Mouse (Mus musculus) limb, embryonic 14.5 days (tissue): ENCODE measurements at regions not wholly inside any gene's neighbourhood (a gene's known extent, or its start where the extent isn't known, plus 50 kb on each side); places are given as distances from the start of the nearest gene placed in this dataset.

Experiments
- ATAC-seq: fragments of 200-750 bp; cut with Nextera tagmentation; 2 replicates; pipeline ENCODE4 v1.8.0; 2017; ENCODE audit warnings: low read depth, moderate number of reproducible peaks, moderate TSS enrichment; ENCODE audit not compliant: low FRiP score
- DNase-seq: peaks from one replicate; pipeline ENCODE4 v3.0.0-alpha.2; 2015; ENCODE audit warnings: low spot score
- H3K27ac ChIP-seq: fragments of 300-500 bp; sonication (generic); replicated peaks from 2 replicates; pipeline ENCODE4 v1.5.1; 2014; ENCODE audit warnings: low read depth, mild to moderate bottlenecking, low read length, moderate library complexity, mixed read lengths
- H3K27me3 ChIP-seq: fragments of 300-500 bp; sonication (generic); 2 replicates; pipeline ENCODE4 v1.6.1; 2014; ENCODE audit warnings: low read length, mixed read lengths; ENCODE audit not compliant: control insufficient read depth, insufficient read depth
- H3K36me3 ChIP-seq: fragments of 300-500 bp; sonication (generic); 2 replicates; pipeline ENCODE4 v1.6.1; 2014; ENCODE audit warnings: mild to moderate bottlenecking, low read length, moderate library complexity, mixed read lengths; ENCODE audit not compliant: control insufficient read depth, insufficient read depth
- H3K4me1 ChIP-seq: fragments of 300-500 bp; sonication (generic); 2 replicates; pipeline ENCODE4 v1.6.1; 2014; ENCODE audit warnings: antibody characterized with exemption, low read length, mixed read lengths; ENCODE audit not compliant: control insufficient read depth, insufficient read depth
- H3K4me2 ChIP-seq: fragments of 300-500 bp; sonication (generic); replicated peaks from 2 replicates; pipeline ENCODE4 v1.6.1; 2014; ENCODE audit warnings: low read depth, mild to moderate bottlenecking, low read length, moderate library complexity; ENCODE audit not compliant: severe bottlenecking
- H3K4me3 ChIP-seq: fragments of 300-500 bp; sonication (generic); replicated peaks from 2 replicates; pipeline ENCODE4 v1.5.1; 2014; ENCODE audit warnings: low read length
- H3K9ac ChIP-seq: fragments of 300-500 bp; sonication (generic); 2 replicates; pipeline ENCODE4 v1.6.1; 2014; ENCODE audit warnings: mild to moderate bottlenecking, low read depth, low read length, moderate library complexity; ENCODE audit not compliant: severe bottlenecking
- H3K9me3 ChIP-seq: fragments of 300-500 bp; sonication (generic); 2 replicates; pipeline ENCODE4 v1.6.1; 2016; ENCODE audit warnings: low read length; ENCODE audit not compliant: control insufficient read depth
- POLR2A ChIP-seq: fragments of 200-500 bp; IDR thresholded peaks from 2 replicates; pipeline ENCODE4 v1.8.0; 2012; ENCODE audit warnings: inconsistent platforms, mild to moderate bottlenecking, moderate library complexity, borderline replicate concordance; ENCODE audit not compliant: insufficient read depth, insufficient read length; ENCODE audit errors: extremely low read depth
- WGBS: fragments of 180-500 bp; shearing (Covaris S2); extraction: QIAGEN DNeasy Blood & Tissue Kit; methylation state at CpG from one replicate; pipeline ENCODE4 v1.1.7; 2014; 5-methylcytosine and 5-hydroxymethylcytosine counted together

- DNase-seq (no peak), ATAC-seq (no peak)
- no peaks in the 10 kb centered on the region for H3K36me3 ChIP-seq
- H3K4me1 ChIP-seq: peaks cover 5% of the 10 kb centered on the region; the same call in 1 of the 2 replicates
- no peak overlapping the region for H3K4me2 ChIP-seq
- no peak overlapping the region for H3K9ac ChIP-seq
- H3K27me3 ChIP-seq: no peaks in the 10 kb centered on the region
- H3K27ac ChIP-seq: no peak overlapping the region
- H3K9me3 ChIP-seq: no peaks in the 10 kb centered on the region
- WGBS: 84% methylated on average over 4 of the region's 4 CpGs
- H3K4me3 ChIP-seq: no peak overlapping the region
- TF ChIP-seq POLR2A: no peak
These were observed 106.5 kb upstream of the Tmem260 start for GRCm38 (mm10) chr14:48339434-48339833.

- H3K9ac ChIP-seq: no peak overlapping the region
These were observed 103.0 kb upstream of the Tmem260 start for GRCm38 (mm10) chr14:48342944-48343343.

GRCm38 (mm10) chr14:48345956-48346355 lies 100.0 kb upstream of the Tmem260 start:
- Histone ChIP-seq H3K4me3 (no peak overlapping the region), H3K4me1 (peaks cover 6% of the 10 kb centered on the region), H3K27me3 (no peaks in the 10 kb centered on the region), H3K4me2 (no peak overlapping the region), H3K9me3 (no peaks in the 10 kb centered on the region), H3K27ac (no peak overlapping the region), H3K9ac (no peak overlapping the region), H3K36me3 (no peaks in the 10 kb centered on the region)
- no peak for TF ChIP-seq POLR2A
- DNase-seq: no peak
- ATAC-seq: no peak
- WGBS: 73% methylated on average over 7 of the region's 7 CpGs

More at GRCm38 (mm10) chr14:48342944-48343343, 103.0 kb upstream of the Tmem260 start:
- WGBS: 58% methylated on average over 7 of the region's 7 CpGs
- Histone ChIP-seq H3K36me3 (no peaks in the 10 kb centered on the region), H3K4me1 (no peaks in the 10 kb centered on the region), H3K4me3 (no peak overlapping the region), H3K9me3 (no peaks in the 10 kb centered on the region), H3K27me3 (no peaks in the 10 kb centered on the region), H3K27ac (no peak overlapping the region), H3K4me2 (no peak overlapping the region)
- TF ChIP-seq POLR2A: no peak
- no peak for DNase-seq
- no peak for ATAC-seq

GRCm38 (mm10) chr14:48349392-48350044 lies 96.4 kb upstream of the Tmem260 start:
- Histone ChIP-seq H3K4me2 (peak overlapping the region; percentile 35), H3K27me3 (no peaks in the 10 kb centered on the region), H3K9me3 (no peaks in the 10 kb centered on the region), H3K4me1 (peaks cover 6% of the 10 kb centered on the region), H3K27ac (no peak overlapping the region), H3K4me3 (peak overlapping the region; percentile 13; the same call in 1 of the 2 replicates), H3K9ac (no peak overlapping the region), H3K36me3 (no peaks in the 10 kb centered on the region)
- no peak; the same call in 1 of the 2 replicates for ATAC-seq
- 22% methylated on average over 9 of the region's 9 CpGs for WGBS
- DNase-seq: peak; percentile 37
- no peak for TF ChIP-seq POLR2A

GRCm38 (mm10) chr14:48351652-48352051 lies 94.3 kb upstream of the Tmem260 start:
- Histone ChIP-seq H3K4me2 (no peak overlapping the region), H3K27ac (no peak overlapping the region), H3K4me1 (peaks cover 6% of the 10 kb centered on the region), H3K9ac (no peak overlapping the region), H3K27me3 (no peaks in the 10 kb centered on the region), H3K36me3 (no peaks in the 10 kb centered on the region), H3K4me3 (no peak overlapping the region), H3K9me3 (no peaks in the 10 kb centered on the region)
- no peak for DNase-seq
- no peak for TF ChIP-seq POLR2A
- WGBS: 59% methylated on average over 3 of the region's 6 CpGs
- ATAC-seq: no peak; the same call in 1 of the 2 replicates
